Mouse (Mus musculus) layer of hippocampus, adult 8-10 months (tissue): ENCODE results near the gene Pot1b. TPM values are rescaled to one million over a fixed set of nuclear protein-coding genes. Genes with fewer than 3 reads are reported as not detected.

Experiments used
- DNase-seq, 2 experiments: peaks; one replicate each; pipeline ENCODE4 v3.0.0; 2022; ENCODE audit warnings: low spot score in 2 of 2
- total RNA-seq, 4 experiments: library from RNA; stranded (reverse); gene quantifications; 2 replicates each; pipeline ENCODE4 v1.2.4; 2022

Gene Pot1b
- 1 to 10 TPM; 7.4 to 9.4 (median 8.6) TPM for total RNA-seq

- DNase-seq: peak; percentile 94 to 97
Observed at GRCm38 (mm10) chr17:55711984-55712811, at the start of gene Pot1b. TSS of gene Pot1b (minus strand) at chr17:55712628.

DNA sequence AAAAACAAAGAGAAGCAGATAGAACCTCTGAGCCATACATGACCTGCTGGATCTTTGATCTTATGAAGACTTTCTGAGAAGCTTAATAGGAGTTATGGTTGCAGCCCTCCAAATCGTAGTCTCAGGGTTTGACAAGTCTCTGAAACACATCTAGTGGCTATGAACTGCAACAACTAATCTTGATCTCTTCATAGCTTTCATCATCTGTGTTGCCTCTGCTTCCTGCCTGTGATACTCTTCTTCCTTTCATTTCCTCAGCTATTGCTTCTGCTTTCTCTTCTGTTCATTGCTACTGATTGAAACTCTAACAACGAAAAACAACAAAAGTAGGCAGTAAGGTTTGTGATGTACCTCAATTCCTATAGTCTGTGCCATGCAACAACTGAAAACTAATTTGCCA, 38.7 kb upstream of the Pot1b start:
- no peak for DNase-seq

- no peak for DNase-seq
Observed at GRCm38 (mm10) chr17:55749786-55750185, 37.4 kb upstream of the Pot1b start, which contains the start of gene Adgre4. TSS of gene Adgre4 (plus strand) at chr17:55749984.

DNA sequence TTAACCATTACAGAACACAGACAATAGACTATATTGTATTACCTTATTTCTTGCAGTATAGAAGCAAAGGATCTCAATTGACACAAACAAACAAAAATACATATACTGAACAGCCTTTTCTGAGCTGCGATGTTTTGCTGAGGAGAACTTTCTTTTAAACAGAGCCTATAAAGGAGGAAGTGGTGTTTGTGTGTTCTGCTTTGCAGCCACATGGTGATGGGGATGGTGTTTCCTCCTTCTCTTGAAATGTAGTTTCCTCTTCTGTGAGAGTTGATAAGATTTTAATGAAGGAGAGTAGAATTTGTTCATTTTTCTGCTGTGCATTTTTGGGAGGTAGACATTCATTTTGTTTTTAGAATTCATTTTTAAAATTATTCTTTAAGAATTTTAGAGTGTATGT, 24.2 kb upstream of the Pot1b start:
- DNase-seq: no peak

- DNase-seq: no peak
Observed at GRCm38 (mm10) chr17:55726193-55726592, 13.8 kb upstream of the Pot1b start.

GRCm38 (mm10) chr17:55722250-55722649, 9.8 kb upstream of the Pot1b start:
- no peak for DNase-seq

DNA sequence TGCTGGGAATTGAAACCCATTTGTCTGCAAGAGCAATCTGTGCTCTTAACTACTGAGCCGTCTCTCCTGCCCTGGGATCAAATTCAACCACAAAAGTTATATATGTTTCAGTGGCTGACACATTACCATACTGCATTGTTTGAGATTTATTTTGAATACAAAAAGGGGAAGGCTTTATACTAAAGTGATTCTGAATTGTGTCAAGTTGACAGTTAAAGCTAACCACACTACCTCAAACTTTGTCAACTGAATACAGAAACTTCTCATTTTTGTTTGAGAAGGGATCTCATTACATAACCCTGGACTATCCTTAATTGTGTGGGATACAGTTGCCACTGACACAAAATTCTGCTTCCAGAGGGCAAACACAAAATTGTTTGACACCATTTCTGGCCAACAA, 8.8 kb upstream of the Pot1b start:
- DNase-seq: no peak

DNA sequence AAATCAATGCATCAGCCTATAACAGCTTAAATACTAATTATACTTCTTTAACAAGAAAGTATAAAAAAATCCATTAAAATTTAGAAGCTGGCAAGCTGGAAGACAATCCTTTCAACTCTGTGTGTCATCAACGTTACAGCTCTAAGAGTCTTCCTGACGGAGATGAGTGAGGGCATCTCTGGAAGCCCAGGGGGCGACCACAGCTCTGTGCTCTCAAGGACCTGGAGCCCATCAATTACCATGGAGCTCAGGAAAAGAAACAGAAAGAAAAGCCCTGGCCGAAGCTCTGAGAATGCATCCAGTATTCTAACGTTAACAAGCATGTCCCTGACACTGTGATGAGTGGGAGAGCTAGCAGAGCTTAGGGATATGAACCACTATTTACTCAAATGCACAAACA, 9.6 kb downstream of the Pot1b start:
- DNase-seq: no peak

GRCm38 (mm10) chr17:55702161-55702820, 10.1 kb downstream of the Pot1b start:
- DNase-seq: peak; percentile 34 to 79

- no peak for DNase-seq
Observed at GRCm38 (mm10) chr17:55699388-55699787, 13.0 kb downstream of the Pot1b start.

DNA sequence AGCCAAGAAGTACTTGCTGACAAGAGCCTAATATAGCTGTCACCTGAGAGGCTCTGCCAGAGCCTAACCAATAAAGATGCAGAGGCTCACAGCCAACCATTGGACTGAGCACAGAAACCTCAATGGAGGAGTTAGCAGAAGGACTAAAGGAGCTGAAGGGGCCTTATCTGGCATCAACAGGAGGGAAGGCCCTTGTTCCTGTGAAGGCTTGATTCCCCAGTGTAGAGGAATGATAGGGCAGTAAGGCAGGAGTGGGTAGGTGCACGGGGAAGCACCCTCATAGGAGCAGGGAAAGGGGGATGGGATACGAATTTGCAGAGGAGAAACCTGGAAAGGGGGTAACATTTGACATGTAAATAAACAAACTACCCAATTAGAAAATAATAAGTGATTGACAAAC, 51.3 kb downstream of the Pot1b start:
- DNase-seq: no peak

GRCm38 (mm10) chr17:55625092-55625491, 87.3 kb downstream of the Pot1b start, which contains the start of gene Vmn2r118:
TSS of gene Vmn2r118 (minus strand) at chr17:55625192.
- DNase-seq: no peak

Other genes with a start within 250 kb of the Pot1b start
- not detected for gene Vmn2r118, start 87.4 kb downstream of the Pot1b start, total RNA-seq
- under 1 TPM in 1 of 4 experiments, not detected in 3; 0.08 TPM for gene Adgre4, start 37.4 kb upstream of the Pot1b start, total RNA-seq
- gene Zfp119a, start 166.3 kb upstream of the Pot1b start, total RNA-seq: 1 to 10 TPM; 5.0 to 6.7 (median 5.3) TPM
- gene Zfp959, start 179.5 kb upstream of the Pot1b start, total RNA-seq: 1 to 10 TPM; 5.6 to 8.4 (median 7.2) TPM
- 1 to 10 TPM; 3.3 to 5.6 (median 3.8) TPM for gene Zfp119b, start 236.9 kb upstream of the Pot1b start, total RNA-seq
- 1 to 10 TPM; 1.2 to 3.2 (median 1.8) TPM for gene Ebi3, start 240.0 kb upstream of the Pot1b start, total RNA-seq
- gene Yju2, start 246.5 kb upstream of the Pot1b start, total RNA-seq: 10 to 100 TPM; 16.9 to 19.1 (median 18.9) TPM